Mouse (Mus musculus): Measurements from ENCODE around the gene Trpm8. TPM values are rescaled to one million over a fixed set of nuclear protein-coding genes. Genes with fewer than 3 reads are reported as not detected.

The Trpm8 gene
- polyA plus RNA-seq, 1 experiment from 2014 or later: not detected

GRCm38 (mm10) chr1:88350761-88351160, 73.3 kb downstream of the Trpm8 start:
- ATAC-seq (replicated peaks; ENCODE audit: low FRiP score) (no peak), DNase-seq (ENCODE audit: low spot score) (no peak)
- Histone ChIP-seq H3K27me3 (replicated peaks; ENCODE audit: control insufficient read depth, insufficient read depth, low read length) (no peaks in the 10 kb centered on the region), H3K36me3 (ENCODE audit: control insufficient read depth, insufficient read depth, low read length) (no peaks in the 10 kb centered on the region), H3K9ac (ENCODE audit: low read depth, low read length) (no peak overlapping the region), H3K4me3 (ENCODE audit: low read depth, low read length) (no peak overlapping the region), H3K4me2 (no peak overlapping the region), H3K4me1 (replicated peaks; ENCODE audit: control insufficient read depth, insufficient read depth, low read length) (no peaks in the 10 kb centered on the region), H3K27ac (ENCODE audit: low read depth, low read length) (no peak overlapping the region), H3K9me3 (ENCODE audit: control insufficient read depth, low read length) (no peaks in the 10 kb centered on the region)
- 80% methylated on average over 9 of the region's 9 CpGs for WGBS

- Histone ChIP-seq H3K36me3 (ENCODE audit: control insufficient read depth, insufficient read depth, low read length) (no peaks in the 10 kb centered on the region), H3K27me3 (replicated peaks; ENCODE audit: control insufficient read depth, insufficient read depth, low read length) (no peaks in the 10 kb centered on the region), H3K9ac (ENCODE audit: low read depth, low read length) (no peak overlapping the region), H3K4me3 (ENCODE audit: low read depth, low read length) (no peak overlapping the region), H3K4me2 (no peak overlapping the region), H3K27ac (ENCODE audit: low read depth, low read length) (no peak overlapping the region), H3K9me3 (ENCODE audit: control insufficient read depth, low read length) (no peaks in the 10 kb centered on the region), H3K4me1 (replicated peaks; ENCODE audit: control insufficient read depth, insufficient read depth, low read length) (no peaks in the 10 kb centered on the region)
- DNase-seq (ENCODE audit: low spot score): no peak
- 83% methylated on average over 12 of the region's 12 CpGs for WGBS
- ATAC-seq (replicated peaks; ENCODE audit: low FRiP score): no peak
Measured at GRCm38 (mm10) chr1:88355025-88355424, 77.6 kb downstream of the Trpm8 start.

- DNase-seq (ENCODE audit: low spot score): no peak
Measured at GRCm38 (mm10) chr1:88355681-88356080, 78.2 kb downstream of the Trpm8 start.

GRCm38 (mm10) chr1:88356616-88357015, 79.2 kb downstream of the Trpm8 start:
- 87% methylated on average over 6 of the region's 6 CpGs for whole genome bisulfite sequencing
- Histone ChIP-seq H3K4me3 (ENCODE audit: low read depth, low read length) (no peak overlapping the region), H3K27me3 (replicated peaks; ENCODE audit: control insufficient read depth, insufficient read depth, low read length) (no peaks in the 10 kb centered on the region), H3K4me2 (no peak overlapping the region), H3K9ac (ENCODE audit: low read depth, low read length) (no peak overlapping the region), H3K27ac (ENCODE audit: low read depth, low read length) (no peak overlapping the region), H3K36me3 (ENCODE audit: control insufficient read depth, insufficient read depth, low read length) (no peaks in the 10 kb centered on the region), H3K4me1 (replicated peaks; ENCODE audit: control insufficient read depth, insufficient read depth, low read length) (no peaks in the 10 kb centered on the region), H3K9me3 (ENCODE audit: control insufficient read depth, low read length) (no peaks in the 10 kb centered on the region)
- no peak for ATAC-seq (replicated peaks; ENCODE audit: low FRiP score)
- DNase-seq (ENCODE audit: low spot score): no peak

More at GRCm38 (mm10) chr1:88355681-88356080, 78.2 kb downstream of the Trpm8 start:
- Histone ChIP-seq H3K9ac (ENCODE audit: low read depth, low read length) (no peak overlapping the region), H3K9me3 (ENCODE audit: control insufficient read depth, low read length) (no peaks in the 10 kb centered on the region), H3K4me3 (ENCODE audit: low read depth, low read length) (no peak overlapping the region), H3K36me3 (ENCODE audit: control insufficient read depth, insufficient read depth, low read length) (no peaks in the 10 kb centered on the region), H3K4me2 (no peak overlapping the region), H3K27ac (ENCODE audit: low read depth, low read length) (no peak overlapping the region), H3K4me1 (replicated peaks; ENCODE audit: control insufficient read depth, insufficient read depth, low read length) (no peaks in the 10 kb centered on the region), H3K27me3 (replicated peaks; ENCODE audit: control insufficient read depth, insufficient read depth, low read length) (no peaks in the 10 kb centered on the region)
- 83% methylated on average over 3 of the region's 3 CpGs for WGBS
- no peak for ATAC-seq (replicated peaks; ENCODE audit: low FRiP score)

- Histone ChIP-seq H3K4me1 (replicated peaks; ENCODE audit: control insufficient read depth, insufficient read depth, low read length) (no peaks in the 10 kb centered on the region), H3K36me3 (ENCODE audit: control insufficient read depth, insufficient read depth, low read length) (no peaks in the 10 kb centered on the region), H3K4me2 (no peak overlapping the region), H3K9me3 (ENCODE audit: control insufficient read depth, low read length) (no peaks in the 10 kb centered on the region), H3K9ac (ENCODE audit: low read depth, low read length) (no peak overlapping the region), H3K27ac (ENCODE audit: low read depth, low read length) (no peak overlapping the region), H3K4me3 (ENCODE audit: low read depth, low read length) (no peak overlapping the region), H3K27me3 (replicated peaks; ENCODE audit: control insufficient read depth, insufficient read depth, low read length) (no peaks in the 10 kb centered on the region)
- DNase-seq (ENCODE audit: low spot score) (peak; percentile 38), ATAC-seq (replicated peaks; ENCODE audit: low FRiP score) (no peak; the same call in 1 of the 2 replicates)
- WGBS: 64% methylated on average over 6 of the region's 6 CpGs
Measured at GRCm38 (mm10) chr1:88357458-88358090, 80.1 kb downstream of the Trpm8 start.

GRCm38 (mm10) chr1:88358102-88358654, 80.7 kb downstream of the Trpm8 start:
- WGBS: 76% methylated on average over 7 of the region's 7 CpGs
- Histone ChIP-seq H3K9me3 (ENCODE audit: control insufficient read depth, low read length) (no peaks in the 10 kb centered on the region), H3K36me3 (ENCODE audit: control insufficient read depth, insufficient read depth, low read length) (no peaks in the 10 kb centered on the region), H3K4me1 (replicated peaks; ENCODE audit: control insufficient read depth, insufficient read depth, low read length) (no peaks in the 10 kb centered on the region), H3K4me3 (ENCODE audit: low read depth, low read length) (no peak overlapping the region), H3K9ac (ENCODE audit: low read depth, low read length) (no peak overlapping the region), H3K4me2 (no peak overlapping the region), H3K27ac (ENCODE audit: low read depth, low read length) (no peak overlapping the region), H3K27me3 (replicated peaks; ENCODE audit: control insufficient read depth, insufficient read depth, low read length) (no peaks in the 10 kb centered on the region)
- DNase-seq (ENCODE audit: low spot score): no peak
- no peak for ATAC-seq (replicated peaks; ENCODE audit: low FRiP score)

- Histone ChIP-seq H3K9ac (ENCODE audit: low read depth, low read length) (no peak overlapping the region), H3K27ac (ENCODE audit: low read depth, low read length) (no peak overlapping the region), H3K9me3 (ENCODE audit: control insufficient read depth, low read length) (no peaks in the 10 kb centered on the region), H3K27me3 (replicated peaks; ENCODE audit: control insufficient read depth, insufficient read depth, low read length) (no peaks in the 10 kb centered on the region), H3K4me2 (no peak overlapping the region), H3K36me3 (ENCODE audit: control insufficient read depth, insufficient read depth, low read length) (no peaks in the 10 kb centered on the region), H3K4me1 (replicated peaks; ENCODE audit: control insufficient read depth, insufficient read depth, low read length) (no peaks in the 10 kb centered on the region), H3K4me3 (ENCODE audit: low read depth, low read length) (no peak overlapping the region)
- WGBS: 79% methylated on average over 4 of the region's 4 CpGs
- ATAC-seq (replicated peaks; ENCODE audit: low FRiP score): no peak
- no peak for DNase-seq (ENCODE audit: low spot score)
Measured at GRCm38 (mm10) chr1:88361085-88361484, 83.6 kb downstream of the Trpm8 start.

GRCm38 (mm10) chr1:88366881-88367644, 89.6 kb downstream of the Trpm8 start:
- Histone ChIP-seq H3K9ac (ENCODE audit: low read depth, low read length) (no peak overlapping the region), H3K36me3 (ENCODE audit: control insufficient read depth, insufficient read depth, low read length) (no peaks in the 10 kb centered on the region), H3K27ac (ENCODE audit: low read depth, low read length) (no peak overlapping the region), H3K27me3 (replicated peaks; ENCODE audit: control insufficient read depth, insufficient read depth, low read length) (no peaks in the 10 kb centered on the region), H3K4me1 (replicated peaks; ENCODE audit: control insufficient read depth, insufficient read depth, low read length) (no peaks in the 10 kb centered on the region), H3K4me2 (no peak overlapping the region), H3K4me3 (ENCODE audit: low read depth, low read length) (no peak overlapping the region), H3K9me3 (ENCODE audit: control insufficient read depth, low read length) (no peaks in the 10 kb centered on the region)
- 75% methylated on average over 11 of the region's 11 CpGs for WGBS
- DNase-seq (ENCODE audit: low spot score) (no peak), ATAC-seq (replicated peaks; ENCODE audit: low FRiP score) (no peak)

Data from liver, embryonic 11.5 days (tissue).